Mouse (Mus musculus) MEL (cell line): ENCODE measurements at regions not wholly inside any gene's neighbourhood (a gene's known extent, or its start where the extent isn't known, plus 50 kb on each side); places are given as distances from the start of the nearest gene placed in this dataset.

Source experiments
- DNase-seq: peaks from one replicate; pipeline ENCODE4 v3.0.0; 2011; ENCODE audit warnings: low read depth, low spot score
- H3K27ac ChIP-seq: 2 replicates; pipeline ENCODE4 v1.5.1; 2012; ENCODE audit warnings: low read depth, mild to moderate bottlenecking, control low read depth, low read length, moderate library complexity; ENCODE audit not compliant: control insufficient read depth
- H3K27me3 ChIP-seq, 2 experiments: fragments of 150-350 bp in 1 of 2; sonication (generic) in 1 of 2; 2 replicates each; pipeline ENCODE4 v1.6.1; 2012; ENCODE audit warnings: low read length in 2 of 2, mild to moderate bottlenecking in 2 of 2, improper control_type of control experiment in 1 of 2, moderate library complexity in 1 of 2; ENCODE audit not compliant: insufficient read depth in 2 of 2, control insufficient read depth in 1 of 2
- H3K36me3 ChIP-seq, 2 experiments: 2 replicates each; pipeline ENCODE4 v1.6.1; 2012 to 2014; ENCODE audit warnings: low read length in 2 of 2, improper control_type of control experiment in 1 of 2, inconsistent platforms in 1 of 2, mild to moderate bottlenecking in 1 of 2; ENCODE audit not compliant: insufficient read depth in 2 of 2, control insufficient read depth in 1 of 2
- H3K4me1 ChIP-seq, 2 experiments: fragments of 150-350 bp in 1 of 2; sonication (generic) in 1 of 2; 2 replicates each; pipeline ENCODE4 v1.6.1; 2012; ENCODE audit warnings: low read length in 2 of 2, improper control_type of control experiment in 1 of 2, mild to moderate bottlenecking in 1 of 2; ENCODE audit not compliant: insufficient read depth in 2 of 2, control insufficient read depth in 1 of 2
- H3K4me3 ChIP-seq, 2 experiments: fragments of 150-350 bp in 1 of 2; sonication (generic) in 1 of 2; 2 replicates each; pipeline ENCODE4 v1.5.1; 2012; ENCODE audit warnings: low read depth in 2 of 2, low read length in 2 of 2, mild to moderate bottlenecking in 2 of 2, moderate library complexity in 2 of 2, control low read depth in 1 of 2, improper control_type of control experiment in 1 of 2; ENCODE audit not compliant: control insufficient read depth in 1 of 2, insufficient read depth in 1 of 2
- H3K79me2 ChIP-seq: 2 replicates; pipeline ENCODE4 v1.6.1; 2012; ENCODE audit warnings: mild to moderate bottlenecking, low read length, moderate library complexity; ENCODE audit not compliant: control insufficient read depth, poor library complexity, insufficient read depth
- H3K9ac ChIP-seq: 2 replicates; pipeline ENCODE4 v1.6.1; 2012; ENCODE audit warnings: low read depth, mild to moderate bottlenecking, control low read depth, low read length, moderate library complexity; ENCODE audit not compliant: control insufficient read depth, poor library complexity, severe bottlenecking
- H3K9me3 ChIP-seq: fragments of 150-350 bp; sonication (generic); replicated peaks from 2 replicates; pipeline ENCODE4 v1.6.1; 2012; ENCODE audit warnings: mild to moderate bottlenecking, low read length, improper control_type of control experiment, moderate library complexity; ENCODE audit not compliant: insufficient read depth
- BHLHE40 ChIP-seq: IDR thresholded peaks from 2 replicates; pipeline ENCODE4 v1.6.1; 2012; ENCODE audit warnings: low read depth, mild to moderate bottlenecking, inconsistent platforms, low read length, improper control_type of control experiment, borderline replicate concordance
- CHD1 ChIP-seq: IDR thresholded peaks from 2 replicates; pipeline ENCODE4 v1.6.1; 2012; ENCODE audit warnings: low read depth, mild to moderate bottlenecking, inconsistent platforms, low read length, improper control_type of control experiment
- CTCF ChIP-seq, 3 experiments: IDR thresholded peaks in 2 of 3; conservative IDR thresholded peaks in 1 of 3; 2 replicates each; pipeline ENCODE4 v1.5.1; 2011 to 2012; ENCODE audit warnings: low read length in 3 of 3, low read depth in 2 of 3, mild to moderate bottlenecking in 2 of 3, improper control_type of control experiment in 1 of 3, inconsistent platforms in 1 of 3, mixed read lengths in 1 of 3, moderate library complexity in 1 of 3; ENCODE audit not compliant: control insufficient read depth in 1 of 3, insufficient read depth in 1 of 3, poor library complexity in 1 of 3, severe bottlenecking in 1 of 3
- EP300 ChIP-seq, 2 experiments: IDR thresholded peaks; 2 replicates each; pipeline ENCODE4 v1.6.1; 2011; ENCODE audit warnings: improper control_type of control experiment in 2 of 2, low read length in 2 of 2, low read depth in 1 of 2, mild to moderate bottlenecking in 1 of 2
- GABPA ChIP-seq: IDR thresholded peaks from 2 replicates; pipeline ENCODE4 v1.6.1; 2012; ENCODE audit warnings: low read depth, mild to moderate bottlenecking, inconsistent platforms, low read length, improper control_type of control experiment, moderate library complexity
- HCFC1 ChIP-seq: IDR thresholded peaks from 2 replicates; pipeline ENCODE4 v1.6.1; 2012; ENCODE audit warnings: low read depth, mild to moderate bottlenecking, inconsistent platforms, low read length, improper control_type of control experiment, moderate library complexity
- JUND ChIP-seq: IDR thresholded peaks from 2 replicates; pipeline ENCODE4 v1.6.1; 2011; ENCODE audit warnings: low read depth, mild to moderate bottlenecking, improper control_type of control experiment, low read length
- KAT2A ChIP-seq: conservative IDR thresholded peaks from 2 replicates; pipeline ENCODE4 v1.6.1; 2012; ENCODE audit warnings: low read depth, low read length, improper control_type of control experiment, inconsistent platforms
- MAFK ChIP-seq: IDR thresholded peaks from 2 replicates; pipeline ENCODE4 v1.6.1; 2011; ENCODE audit warnings: low read depth, mild to moderate bottlenecking, low read length, improper control_type of control experiment, borderline replicate concordance
- MEF2A ChIP-seq: IDR thresholded peaks from 2 replicates; pipeline ENCODE4 v1.6.1; 2014; ENCODE audit warnings: low read depth, mild to moderate bottlenecking, inconsistent platforms, low read length, improper control_type of control experiment; ENCODE audit not compliant: poor library complexity, insufficient replicate concordance, severe bottlenecking; ENCODE audit errors: extremely low read depth
- MYB ChIP-seq: IDR thresholded peaks from 2 replicates; pipeline ENCODE4 v1.6.1; 2011; ENCODE audit warnings: mild to moderate bottlenecking, low read depth, low read length, improper control_type of control experiment
- POLR2A ChIP-seq, 2 experiments: IDR thresholded peaks; 2 replicates each; pipeline ENCODE4 v1.6.1; 2011 to 2012; ENCODE audit warnings: low read length in 2 of 2, mild to moderate bottlenecking in 2 of 2, control low read depth in 1 of 2, improper control_type of control experiment in 1 of 2, low read depth in 1 of 2, moderate library complexity in 1 of 2; ENCODE audit not compliant: control insufficient read depth in 1 of 2, insufficient read depth in 1 of 2, poor library complexity in 1 of 2
- POLR2AphosphoS2 ChIP-seq: IDR thresholded peaks from 2 replicates; pipeline ENCODE4 v1.6.1; 2011; ENCODE audit warnings: low read length, improper control_type of control experiment
- POLR2AphosphoS5 ChIP-seq: IDR thresholded peaks from 2 replicates; pipeline ENCODE4 v1.6.1; 2012; ENCODE audit warnings: low read depth, borderline replicate concordance, mild to moderate bottlenecking, inconsistent platforms, low read length, moderate library complexity, mixed read lengths
- RAD21 ChIP-seq: IDR thresholded peaks from 2 replicates; pipeline ENCODE4 v1.6.1; 2011; ENCODE audit warnings: mild to moderate bottlenecking, low read depth, low read length, improper control_type of control experiment
- RCOR1 ChIP-seq: IDR thresholded peaks from 2 replicates; pipeline ENCODE4 v1.6.1; 2012; ENCODE audit warnings: low read depth, mild to moderate bottlenecking, inconsistent platforms, low read length, improper control_type of control experiment
- SIN3A ChIP-seq: IDR thresholded peaks from 2 replicates; pipeline ENCODE4 v1.6.1; 2012; ENCODE audit warnings: low read length, improper control_type of control experiment, inconsistent platforms
- SMC3 ChIP-seq: IDR thresholded peaks from 2 replicates; pipeline ENCODE4 v1.6.1; 2011; ENCODE audit warnings: low read depth, low read length, improper control_type of control experiment
- UBTF ChIP-seq: IDR thresholded peaks from 2 replicates; pipeline ENCODE4 v1.6.1; 2012; ENCODE audit warnings: low read depth, mild to moderate bottlenecking, inconsistent platforms, low read length, improper control_type of control experiment, moderate library complexity, borderline replicate concordance; ENCODE audit not compliant: insufficient read depth
- USF1 ChIP-seq: IDR thresholded peaks from 2 replicates; pipeline ENCODE4 v1.6.1; 2014; ENCODE audit warnings: low read depth, mild to moderate bottlenecking, inconsistent platforms, low read length, improper control_type of control experiment, moderate library complexity
- USF2 ChIP-seq, 2 experiments: IDR thresholded peaks; 2 replicates each; pipeline ENCODE4 v1.6.1; 2011 to 2012; ENCODE audit warnings: improper control_type of control experiment in 2 of 2, low read length in 2 of 2, borderline replicate concordance in 1 of 2, inconsistent platforms in 1 of 2, low read depth in 1 of 2, mild to moderate bottlenecking in 1 of 2; ENCODE audit not compliant: insufficient read depth in 1 of 2
- ZC3H11A ChIP-seq: IDR thresholded peaks from 2 replicates; pipeline ENCODE4 v1.6.1; 2012; ENCODE audit warnings: low read depth, mild to moderate bottlenecking, inconsistent platforms, low read length, improper control_type of control experiment
- ZKSCAN1 ChIP-seq: IDR thresholded peaks from 2 replicates; pipeline ENCODE4 v1.6.1; 2012; ENCODE audit warnings: low read depth, mild to moderate bottlenecking, inconsistent platforms, low read length, improper control_type of control experiment, moderate library complexity

DNA sequence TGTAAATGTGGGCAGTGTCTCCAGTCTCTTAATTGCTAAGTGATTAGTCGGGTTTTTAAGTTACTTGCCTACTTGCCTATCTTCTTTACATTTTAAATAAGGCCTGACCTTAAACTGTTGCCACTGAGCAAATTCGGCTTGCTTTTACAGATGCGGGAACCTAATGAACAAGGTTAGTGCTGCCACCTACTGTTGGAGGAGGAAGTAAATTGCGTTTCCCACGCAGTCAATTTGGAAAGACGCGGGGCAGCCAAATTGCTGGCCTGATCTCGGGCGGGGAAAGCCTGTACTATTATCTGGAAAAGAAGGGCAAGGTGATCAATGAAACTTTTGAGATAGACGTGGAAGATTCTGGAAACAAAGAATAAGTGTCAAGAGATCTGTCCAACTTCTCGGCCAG lies 79.5 kb upstream of the Slc38a4 start:
- no peak overlapping the region for H3K9ac ChIP-seq
- H3K4me1 ChIP-seq, result no peaks in the 10 kb centered on the region
- DNase-seq, result peak; percentile 73
- H3K36me3 ChIP-seq, result no peaks in the 10 kb centered on the region
- TF ChIP-seq GABPA (no peak), USF1 (no peak), MYB (no peak), UBTF (no peak), ZC3H11A (peak; percentile 51), JUND (no peak), POLR2AphosphoS2 (no peak), POLR2A (IDR thresholded peaks at IDR 0.05; ENCODE audit: control insufficient read depth in 1 of 2, insufficient read depth in 1 of 2, low read depth in 1 of 2, low read length in 2 of 2, poor library complexity in 1 of 2) (no peak), ZKSCAN1 (no peak), RAD21 (peak; percentile 81), USF2 (IDR thresholded peaks at IDR 0.05; ENCODE audit: borderline replicate concordance in 1 of 2, insufficient read depth in 1 of 2, low read depth in 1 of 2, low read length in 2 of 2) (no peak), SMC3 (peak; percentile 79), POLR2AphosphoS5 (no peak), KAT2A (no peak), MEF2A (no peak), CTCF (IDR thresholded peaks at IDR 0.05 in 2 of 3, conservative IDR thresholded peaks at IDR 0.05 in 1 of 3; ENCODE audit: control insufficient read depth in 1 of 3, insufficient read depth in 1 of 3, low read depth in 2 of 3, low read length in 3 of 3, poor library complexity in 1 of 3, severe bottlenecking in 1 of 3) (peak; percentile 56 to 88 (median 71)), SIN3A (no peak), CHD1 (no peak), HCFC1 (no peak)
- H3K9me3 ChIP-seq, result no peaks in the 10 kb centered on the region
- H3K79me2 ChIP-seq, result no peaks in the 10 kb centered on the region
- H3K27me3 ChIP-seq, result no peaks in the 10 kb centered on the region
- H3K27ac ChIP-seq, result no peak overlapping the region
- H3K4me3 ChIP-seq, result no peak overlapping the region

DNA sequence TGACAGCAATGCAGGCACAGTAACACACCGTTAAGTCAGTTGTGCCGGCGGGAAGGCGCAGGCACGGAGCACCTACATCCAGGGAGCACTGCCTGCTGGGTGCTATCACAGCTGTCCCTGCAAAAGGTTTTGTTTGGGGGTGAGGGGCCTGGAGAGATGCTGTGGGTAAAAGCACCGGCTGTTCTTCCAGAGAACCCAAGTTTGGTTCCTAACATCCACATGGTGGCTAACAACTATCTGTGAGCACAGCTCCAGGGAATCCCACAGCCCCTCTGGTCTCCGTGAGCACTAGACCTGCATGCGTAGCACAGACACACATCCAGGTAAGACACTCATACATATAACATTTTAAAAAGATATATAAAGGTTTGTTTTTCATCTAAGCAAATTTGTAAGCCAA lies 72.0 kb upstream of the Slc38a4 start:
- H3K79me2 ChIP-seq, result no peaks in the 10 kb centered on the region
- no peak overlapping the region for H3K4me3 ChIP-seq
- TF ChIP-seq POLR2A (IDR thresholded peaks at IDR 0.05; ENCODE audit: control insufficient read depth in 1 of 2, insufficient read depth in 1 of 2, low read depth in 1 of 2, low read length in 2 of 2, poor library complexity in 1 of 2) (no peak), RCOR1 (no peak), MEF2A (no peak), MAFK (no peak), ZKSCAN1 (no peak), CHD1 (no peak), BHLHE40 (no peak), EP300 (IDR thresholded peaks at IDR 0.05; ENCODE audit: low read depth in 1 of 2, low read length in 2 of 2) (no peak), CTCF (IDR thresholded peaks at IDR 0.05 in 2 of 3, conservative IDR thresholded peaks at IDR 0.05 in 1 of 3; ENCODE audit: control insufficient read depth in 1 of 3, insufficient read depth in 1 of 3, low read depth in 2 of 3, low read length in 3 of 3, poor library complexity in 1 of 3, severe bottlenecking in 1 of 3) (no peak)
- H3K9ac ChIP-seq, result no peak overlapping the region
- no peak overlapping the region for H3K27ac ChIP-seq
- H3K27me3 ChIP-seq, result no peaks in the 10 kb centered on the region
- H3K9me3 ChIP-seq, result no peaks in the 10 kb centered on the region
- no peak for DNase-seq
- H3K36me3 ChIP-seq, result no peaks in the 10 kb centered on the region
- H3K4me1 ChIP-seq, result no peaks in the 10 kb centered on the region
